Mouse (Mus musculus) thymus, adult 2 months (tissue): Measurements from ENCODE around the gene Whamm.

Source experiments
- CTCF ChIP-seq: fragments of 200-500 bp; IDR thresholded peaks from 2 replicates; pipeline ENCODE4 v1.5.1; 2012; ENCODE audit warnings: mild to moderate bottlenecking, control low read depth, low read length, moderate library complexity, borderline replicate concordance; ENCODE audit not compliant: control insufficient read depth, poor library complexity, insufficient read depth; ENCODE audit errors: extremely low read depth
- POLR2A ChIP-seq: fragments of 200-500 bp; IDR thresholded peaks from 2 replicates; pipeline ENCODE4 v1.6.1; 2012; ENCODE audit warnings: mild to moderate bottlenecking, low read length, control low read depth, moderate library complexity; ENCODE audit not compliant: control insufficient read depth, poor library complexity, insufficient read depth; ENCODE audit errors: extremely low read depth

DNA sequence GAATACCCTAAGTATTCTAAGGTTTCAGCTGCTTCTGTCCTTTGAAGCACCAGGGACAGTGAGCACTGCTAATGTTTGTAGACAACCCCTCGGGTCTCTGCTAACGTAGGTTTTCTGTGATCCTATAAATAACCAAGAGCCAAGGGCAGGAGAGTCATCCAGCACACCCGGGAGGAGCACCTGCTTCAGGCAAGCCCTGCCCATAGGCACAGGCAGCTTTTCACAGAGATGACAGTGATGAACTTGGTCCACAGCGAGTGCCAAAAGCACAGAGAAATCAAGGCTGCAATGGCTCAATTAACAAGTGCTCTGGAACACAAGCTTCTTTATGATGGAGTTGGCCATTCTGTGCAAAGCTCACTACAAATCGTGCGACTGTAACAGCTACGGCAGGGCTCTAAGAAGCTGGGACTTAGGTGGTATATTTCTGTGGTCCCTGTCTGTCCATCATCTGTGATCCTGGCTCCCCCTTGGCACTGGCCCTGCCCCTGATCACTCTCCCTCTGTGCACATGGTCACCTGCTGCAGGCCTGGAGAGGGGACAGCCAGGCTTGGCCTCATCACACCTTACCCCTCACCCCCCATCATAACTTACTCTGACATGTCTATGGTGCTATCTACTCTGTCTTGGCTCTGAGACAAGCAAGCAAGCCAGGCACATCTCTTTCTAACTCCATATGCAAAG lies 73.6 kb downstream of the Whamm start:
- TF ChIP-seq CTCF (no peak), POLR2A (no peak)
